Mouse (Mus musculus): Measurements from ENCODE around the gene Pla2g4e. TPM values are rescaled to one million over a fixed set of nuclear protein-coding genes. Genes with fewer than 3 reads are reported as not detected.

The Pla2g4e gene
- polyA plus RNA-seq, 1 experiment, result not detected

DNA sequence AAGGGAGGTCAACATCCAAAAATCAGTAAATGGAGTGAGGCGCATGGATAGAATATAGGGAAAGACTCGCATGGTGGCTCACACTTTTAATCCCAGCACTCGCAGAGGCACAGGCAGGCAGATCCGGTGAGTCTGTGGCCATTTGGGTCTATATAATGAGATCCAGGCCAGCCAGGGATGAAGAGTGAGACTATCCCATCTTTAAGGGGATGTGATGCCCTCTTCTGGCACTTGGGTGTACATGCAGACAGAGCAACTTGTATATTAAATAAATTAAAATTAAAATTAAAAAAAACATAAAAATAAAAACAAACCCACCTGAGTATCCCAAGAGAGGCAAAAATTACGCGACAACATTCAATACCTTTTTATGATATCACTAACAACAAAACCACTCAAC, 20.4 kb upstream of the Pla2g4e start:
- Histone ChIP-seq H3K4me1 (ENCODE audit: control insufficient read depth, insufficient read depth, low read length) (no peaks in the 10 kb centered on the region), H3K4me3 (ENCODE audit: low read depth, low read length) (no peak overlapping the region), H3K27ac (ENCODE audit: insufficient read depth, low read length) (no peak overlapping the region), H3K27me3 (ENCODE audit: control insufficient read depth, insufficient read depth, low read length, poor library complexity, severe bottlenecking) (no peaks in the 10 kb centered on the region), H3K9ac (ENCODE audit: low read depth, poor library complexity, severe bottlenecking) (no peak overlapping the region), H3K9me3 (replicated peaks; ENCODE audit: control insufficient read depth, insufficient read depth, low read length, poor library complexity, severe bottlenecking) (no peaks in the 10 kb centered on the region), H3K36me3 (ENCODE audit: control insufficient read depth, insufficient read depth, low read length, poor library complexity, severe bottlenecking) (no peaks in the 10 kb centered on the region)
- TF ChIP-seq EP300 (IDR thresholded peaks at IDR 0.05; ENCODE audit: insufficient read depth, low read depth, low read length) (no peak), CTCF (IDR thresholded peaks at IDR 0.05; ENCODE audit: low read depth, low read length) (no peak), POLR2A (IDR thresholded peaks at IDR 0.05; ENCODE audit: insufficient read depth, low read length) (no peak)

DNA sequence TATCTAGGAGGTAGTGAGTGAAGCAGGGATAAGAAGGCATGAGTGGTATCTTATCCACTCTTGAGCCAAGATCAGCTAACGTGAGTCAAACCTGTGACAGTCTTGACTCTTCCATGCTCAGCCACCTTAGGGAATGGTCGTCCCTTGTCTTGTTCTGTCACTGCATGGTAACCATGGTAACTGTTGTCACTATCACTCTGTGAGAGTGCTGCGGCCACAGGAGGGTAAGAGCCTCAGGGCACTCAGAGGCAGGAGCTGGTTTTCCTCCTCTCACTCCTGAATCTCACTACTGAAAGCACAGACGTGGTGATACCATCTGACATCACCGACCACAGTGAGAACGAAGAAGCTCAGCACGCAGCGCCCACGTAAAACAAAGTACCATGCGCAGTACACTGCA, 19.7 kb upstream of the Pla2g4e start:
- no peak for TF ChIP-seq POLR2A (IDR thresholded peaks at IDR 0.05; ENCODE audit: insufficient read depth, low read length)
- no peak for TF ChIP-seq EP300 (IDR thresholded peaks at IDR 0.05; ENCODE audit: insufficient read depth, low read depth, low read length)
- TF ChIP-seq CTCF (IDR thresholded peaks at IDR 0.05; ENCODE audit: low read depth, low read length), result no peak
- H3K27ac ChIP-seq (ENCODE audit: insufficient read depth, low read length), result no peak overlapping the region
- H3K36me3 ChIP-seq (ENCODE audit: control insufficient read depth, insufficient read depth, low read length, poor library complexity, severe bottlenecking), result no peaks in the 10 kb centered on the region
- H3K9me3 ChIP-seq (replicated peaks; ENCODE audit: control insufficient read depth, insufficient read depth, low read length, poor library complexity, severe bottlenecking), result no peaks in the 10 kb centered on the region
- no peak overlapping the region for H3K4me3 ChIP-seq (ENCODE audit: low read depth, low read length)
- no peaks in the 10 kb centered on the region for H3K4me1 ChIP-seq (ENCODE audit: control insufficient read depth, insufficient read depth, low read length)
- H3K9ac ChIP-seq (ENCODE audit: low read depth, poor library complexity, severe bottlenecking), result no peak overlapping the region
- no peaks in the 10 kb centered on the region for H3K27me3 ChIP-seq (ENCODE audit: control insufficient read depth, insufficient read depth, low read length, poor library complexity, severe bottlenecking)

DNA sequence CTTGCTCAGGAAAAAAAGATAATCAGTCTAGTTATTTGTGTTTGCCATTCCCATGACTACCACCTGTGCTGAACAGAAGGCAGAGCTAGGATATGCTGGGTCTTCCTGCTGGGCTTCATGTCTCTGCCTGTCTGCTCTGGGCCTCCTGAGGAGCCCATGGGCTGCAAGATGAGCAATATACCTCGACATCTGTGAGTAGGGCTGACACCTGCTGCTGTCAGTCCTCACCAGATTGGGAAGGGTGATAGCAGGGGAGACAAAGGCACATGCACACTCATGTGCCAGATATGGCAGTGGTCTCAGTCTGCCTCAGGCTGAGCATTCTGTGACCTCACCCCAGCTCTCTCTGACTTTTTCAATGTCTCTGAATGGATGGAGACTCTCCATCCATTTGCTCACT, 17.7 kb upstream of the Pla2g4e start:
- TF ChIP-seq EP300 (IDR thresholded peaks at IDR 0.05; ENCODE audit: insufficient read depth, low read depth, low read length) (no peak), CTCF (IDR thresholded peaks at IDR 0.05; ENCODE audit: low read depth, low read length) (no peak), POLR2A (IDR thresholded peaks at IDR 0.05; ENCODE audit: insufficient read depth, low read length) (no peak)
- no peaks in the 10 kb centered on the region for H3K9me3 ChIP-seq (replicated peaks; ENCODE audit: control insufficient read depth, insufficient read depth, low read length, poor library complexity, severe bottlenecking)

DNA sequence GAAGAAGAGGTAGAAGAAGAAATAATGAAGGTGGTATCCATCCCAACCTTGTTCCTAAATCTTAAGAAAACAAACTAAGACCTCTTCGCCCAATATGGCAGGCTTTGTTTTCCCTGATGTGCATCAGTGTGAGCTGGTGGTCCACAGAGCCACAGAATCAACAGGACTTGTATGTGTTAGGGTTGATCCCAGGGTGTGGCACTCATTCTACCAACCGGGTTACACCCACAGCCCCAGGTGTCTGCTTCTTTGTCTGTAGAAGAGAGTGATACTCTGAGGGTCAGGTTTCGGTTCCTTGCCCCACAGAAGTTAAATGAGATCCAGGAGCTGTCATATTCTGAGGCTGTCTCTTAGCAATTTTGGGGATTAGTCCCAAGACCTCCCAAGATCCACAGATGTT, 16.2 kb upstream of the Pla2g4e start:
- no peak overlapping the region for H3K4me3 ChIP-seq (ENCODE audit: low read depth, low read length)
- no peaks in the 10 kb centered on the region for H3K36me3 ChIP-seq (ENCODE audit: control insufficient read depth, insufficient read depth, low read length, poor library complexity, severe bottlenecking)
- no peak for TF ChIP-seq CTCF (IDR thresholded peaks at IDR 0.05; ENCODE audit: low read depth, low read length)
- no peak for TF ChIP-seq POLR2A (IDR thresholded peaks at IDR 0.05; ENCODE audit: insufficient read depth, low read length)
- TF ChIP-seq EP300 (IDR thresholded peaks at IDR 0.05; ENCODE audit: insufficient read depth, low read depth, low read length), result no peak
- peaks cover 4% of the 10 kb centered on the region for H3K9me3 ChIP-seq (replicated peaks; ENCODE audit: control insufficient read depth, insufficient read depth, low read length, poor library complexity, severe bottlenecking)
- H3K27ac ChIP-seq (ENCODE audit: insufficient read depth, low read length), result no peak overlapping the region
- no peaks in the 10 kb centered on the region for H3K4me1 ChIP-seq (ENCODE audit: control insufficient read depth, insufficient read depth, low read length)
- no peak overlapping the region for H3K9ac ChIP-seq (ENCODE audit: low read depth, poor library complexity, severe bottlenecking)
- no peaks in the 10 kb centered on the region for H3K27me3 ChIP-seq (ENCODE audit: control insufficient read depth, insufficient read depth, low read length, poor library complexity, severe bottlenecking)

More for the DNA sequence above, 17.7 kb upstream of the Pla2g4e start:
- Histone ChIP-seq H3K4me1 (ENCODE audit: control insufficient read depth, insufficient read depth, low read length) (no peaks in the 10 kb centered on the region), H3K36me3 (ENCODE audit: control insufficient read depth, insufficient read depth, low read length, poor library complexity, severe bottlenecking) (no peaks in the 10 kb centered on the region), H3K4me3 (ENCODE audit: low read depth, low read length) (no peak overlapping the region), H3K27ac (ENCODE audit: insufficient read depth, low read length) (no peak overlapping the region), H3K9ac (ENCODE audit: low read depth, poor library complexity, severe bottlenecking) (no peak overlapping the region), H3K27me3 (ENCODE audit: control insufficient read depth, insufficient read depth, low read length, poor library complexity, severe bottlenecking) (no peaks in the 10 kb centered on the region)

GRCm38 (mm10) chr2:120256259-120256658, 11.1 kb upstream of the Pla2g4e start:
- Histone ChIP-seq H3K4me1 (ENCODE audit: control insufficient read depth, insufficient read depth, low read length) (no peaks in the 10 kb centered on the region), H3K9ac (ENCODE audit: low read depth, poor library complexity, severe bottlenecking) (no peak overlapping the region), H3K4me3 (ENCODE audit: low read depth, low read length) (no peak overlapping the region), H3K27ac (ENCODE audit: insufficient read depth, low read length) (no peak overlapping the region), H3K27me3 (ENCODE audit: control insufficient read depth, insufficient read depth, low read length, poor library complexity, severe bottlenecking) (no peaks in the 10 kb centered on the region), H3K36me3 (ENCODE audit: control insufficient read depth, insufficient read depth, low read length, poor library complexity, severe bottlenecking) (no peaks in the 10 kb centered on the region), H3K9me3 (replicated peaks; ENCODE audit: control insufficient read depth, insufficient read depth, low read length, poor library complexity, severe bottlenecking) (peaks cover 4% of the 10 kb centered on the region)
- TF ChIP-seq EP300 (IDR thresholded peaks at IDR 0.05; ENCODE audit: insufficient read depth, low read depth, low read length), result no peak
- no peak for TF ChIP-seq POLR2A (IDR thresholded peaks at IDR 0.05; ENCODE audit: insufficient read depth, low read length)
- no peak for TF ChIP-seq CTCF (IDR thresholded peaks at IDR 0.05; ENCODE audit: low read depth, low read length)

GRCm38 (mm10) chr2:120252644-120253043, 7.5 kb upstream of the Pla2g4e start:
- H3K4me1 ChIP-seq (ENCODE audit: control insufficient read depth, insufficient read depth, low read length), result no peaks in the 10 kb centered on the region
- H3K36me3 ChIP-seq (ENCODE audit: control insufficient read depth, insufficient read depth, low read length, poor library complexity, severe bottlenecking), result no peaks in the 10 kb centered on the region
- no peak overlapping the region for H3K9ac ChIP-seq (ENCODE audit: low read depth, poor library complexity, severe bottlenecking)
- no peak overlapping the region for H3K27ac ChIP-seq (ENCODE audit: insufficient read depth, low read length)
- H3K9me3 ChIP-seq (replicated peaks; ENCODE audit: control insufficient read depth, insufficient read depth, low read length, poor library complexity, severe bottlenecking), result peaks cover 4% of the 10 kb centered on the region
- no peaks in the 10 kb centered on the region for H3K27me3 ChIP-seq (ENCODE audit: control insufficient read depth, insufficient read depth, low read length, poor library complexity, severe bottlenecking)
- TF ChIP-seq POLR2A (IDR thresholded peaks at IDR 0.05; ENCODE audit: insufficient read depth, low read length) (no peak), CTCF (IDR thresholded peaks at IDR 0.05; ENCODE audit: low read depth, low read length) (no peak), EP300 (IDR thresholded peaks at IDR 0.05; ENCODE audit: insufficient read depth, low read depth, low read length) (no peak)
- H3K4me3 ChIP-seq (ENCODE audit: low read depth, low read length), result no peak overlapping the region

Data from ES-Bruce4 (cell line).